Mouse (Mus musculus): ENCODE measurements around the gene Eif4e2. TPM values are rescaled to one million over a fixed set of nuclear protein-coding genes. Genes with fewer than 3 reads are reported as not detected.

The Eif4e2 gene
- polyA plus RNA-seq, 1 experiment from 2014 or later: 118 TPM

GRCm38 (mm10) chr1:87245929-87246815 lies 32.5 kb downstream of the Eif4e2 start:
- no peak overlapping the region for H3K9ac ChIP-seq (replicated peaks; ENCODE audit: low read depth)

GRCm38 (mm10) chr1:87252040-87252609 lies 38.4 kb downstream of the Eif4e2 start:
- ATAC-seq: no peak
- no peak overlapping the region for H3K9ac ChIP-seq (replicated peaks; ENCODE audit: low read depth)
- no peaks in the 10 kb centered on the region for H3K36me3 ChIP-seq (ENCODE audit: insufficient read depth, low read length)
- H3K9me3 ChIP-seq (ENCODE audit: low read length): no peaks in the 10 kb centered on the region
- H3K4me1 ChIP-seq (ENCODE audit: insufficient read depth, low read depth, low read length): no peaks in the 10 kb centered on the region
- no peak for TF ChIP-seq CTCF (IDR thresholded peaks at IDR 0.05)
- TF ChIP-seq EP300 (IDR thresholded peaks at IDR 0.05): no peak
- 54% methylated on average over 5 of the region's 5 CpGs for WGBS
- no peaks in the 10 kb centered on the region for H3K27me3 ChIP-seq (replicated peaks; ENCODE audit: insufficient read depth, low read length)
- H3K4me2 ChIP-seq (replicated peaks; ENCODE audit: low read depth, low read length): no peak overlapping the region
- H3K4me3 ChIP-seq (ENCODE audit: low read depth, low read length): no peak overlapping the region
- H3K27ac ChIP-seq (ENCODE audit: low read length): no peak overlapping the region
- no peak for DNase-seq (ENCODE audit: low spot score)

More at GRCm38 (mm10) chr1:87245929-87246815, 32.5 kb downstream of the Eif4e2 start:
- Histone ChIP-seq H3K4me3 (ENCODE audit: low read depth, low read length) (no peak overlapping the region), H3K9me3 (ENCODE audit: low read length) (no peaks in the 10 kb centered on the region), H3K27ac (ENCODE audit: low read length) (no peak overlapping the region), H3K36me3 (ENCODE audit: insufficient read depth, low read length) (no peaks in the 10 kb centered on the region), H3K4me2 (replicated peaks; ENCODE audit: low read depth, low read length) (no peak overlapping the region), H3K27me3 (replicated peaks; ENCODE audit: insufficient read depth, low read length) (no peaks in the 10 kb centered on the region), H3K4me1 (ENCODE audit: insufficient read depth, low read depth, low read length) (no peaks in the 10 kb centered on the region)
- DNase-seq (ENCODE audit: low spot score) (peak; percentile 67), ATAC-seq (peak; percentile 80)
- WGBS: 26% methylated on average over 22 of the region's 22 CpGs
- TF ChIP-seq EP300 (IDR thresholded peaks at IDR 0.05): no peak
- peak; percentile 90 for TF ChIP-seq CTCF (IDR thresholded peaks at IDR 0.05)

GRCm38 (mm10) chr1:87255173-87255572 lies 41.5 kb downstream of the Eif4e2 start:
- no peaks in the 10 kb centered on the region for H3K4me1 ChIP-seq (ENCODE audit: insufficient read depth, low read depth, low read length)
- no peak overlapping the region for H3K4me3 ChIP-seq (ENCODE audit: low read depth, low read length)
- ATAC-seq (no peak), DNase-seq (ENCODE audit: low spot score) (no peak)
- no peak overlapping the region for H3K4me2 ChIP-seq (replicated peaks; ENCODE audit: low read depth, low read length)
- H3K9me3 ChIP-seq (ENCODE audit: low read length): no peaks in the 10 kb centered on the region
- H3K9ac ChIP-seq (replicated peaks; ENCODE audit: low read depth): no peak overlapping the region
- WGBS: 49% methylated on average over 4 of the region's 4 CpGs
- H3K27me3 ChIP-seq (replicated peaks; ENCODE audit: insufficient read depth, low read length): peaks cover 17% of the 10 kb centered on the region
- no peak overlapping the region for H3K27ac ChIP-seq (ENCODE audit: low read length)
- H3K36me3 ChIP-seq (ENCODE audit: insufficient read depth, low read length): no peaks in the 10 kb centered on the region
- TF ChIP-seq CTCF (IDR thresholded peaks at IDR 0.05): no peak
- no peak for TF ChIP-seq EP300 (IDR thresholded peaks at IDR 0.05)

DNA sequence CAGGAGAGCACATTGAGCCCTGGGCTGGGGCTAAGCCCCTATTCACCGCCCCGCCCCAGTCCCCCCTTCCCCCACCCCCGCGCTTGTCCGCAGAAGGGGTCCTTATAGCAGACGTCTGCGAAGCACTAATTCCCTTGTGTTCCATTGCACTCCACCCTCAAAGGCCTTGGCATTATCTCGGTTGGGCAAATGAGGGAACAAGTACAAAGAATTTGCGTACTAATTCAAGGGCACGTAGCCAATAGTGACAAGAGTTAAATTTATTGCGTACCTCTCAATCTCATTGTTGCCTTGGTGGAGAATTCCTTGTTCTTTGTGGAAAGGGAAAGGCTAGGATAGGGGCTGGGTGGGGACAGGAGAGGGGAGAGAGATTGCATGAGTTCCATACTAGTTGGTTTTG lies 44.0 kb downstream of the Eif4e2 start:
- Histone ChIP-seq H3K9me3 (ENCODE audit: low read length) (no peaks in the 10 kb centered on the region), H3K27ac (ENCODE audit: low read length) (no peak overlapping the region), H3K4me1 (ENCODE audit: insufficient read depth, low read depth, low read length) (no peaks in the 10 kb centered on the region), H3K27me3 (replicated peaks; ENCODE audit: insufficient read depth, low read length) (peaks cover 30% of the 10 kb centered on the region), H3K9ac (replicated peaks; ENCODE audit: low read depth) (no peak overlapping the region), H3K4me2 (replicated peaks; ENCODE audit: low read depth, low read length) (no peak overlapping the region), H3K4me3 (ENCODE audit: low read depth, low read length) (no peak overlapping the region), H3K36me3 (ENCODE audit: insufficient read depth, low read length) (no peaks in the 10 kb centered on the region)
- DNase-seq (ENCODE audit: low spot score): no peak
- ATAC-seq: no peak
- TF ChIP-seq CTCF (IDR thresholded peaks at IDR 0.05): no peak
- no peak for TF ChIP-seq EP300 (IDR thresholded peaks at IDR 0.05)
- WGBS: 27% methylated on average over 11 of the region's 11 CpGs

- no peak overlapping the region for H3K9ac ChIP-seq (replicated peaks; ENCODE audit: low read depth)
- WGBS: 20% methylated on average over 14 of the region's 14 CpGs
- no peak overlapping the region for H3K4me2 ChIP-seq (replicated peaks; ENCODE audit: low read depth, low read length)
- H3K4me3 ChIP-seq (ENCODE audit: low read depth, low read length): no peak overlapping the region
- peaks cover 37% of the 10 kb centered on the region for H3K27me3 ChIP-seq (replicated peaks; ENCODE audit: insufficient read depth, low read length)
- H3K36me3 ChIP-seq (ENCODE audit: insufficient read depth, low read length): no peaks in the 10 kb centered on the region
- TF ChIP-seq CTCF (IDR thresholded peaks at IDR 0.05) (peak; percentile 42), EP300 (IDR thresholded peaks at IDR 0.05) (no peak)
- H3K4me1 ChIP-seq (ENCODE audit: insufficient read depth, low read depth, low read length): no peaks in the 10 kb centered on the region
- ATAC-seq (no peak), DNase-seq (ENCODE audit: low spot score) (peak; percentile 13)
- no peaks in the 10 kb centered on the region for H3K9me3 ChIP-seq (ENCODE audit: low read length)
- no peak overlapping the region for H3K27ac ChIP-seq (ENCODE audit: low read length)
Measured at GRCm38 (mm10) chr1:87258484-87258883, 44.8 kb downstream of the Eif4e2 start.

GRCm38 (mm10) chr1:87259316-87259715 lies 45.6 kb downstream of the Eif4e2 start:
- Histone ChIP-seq H3K27me3 (replicated peaks; ENCODE audit: insufficient read depth, low read length) (peaks cover 43% of the 10 kb centered on the region), H3K9ac (replicated peaks; ENCODE audit: low read depth) (no peak overlapping the region), H3K27ac (ENCODE audit: low read length) (no peak overlapping the region), H3K4me2 (replicated peaks; ENCODE audit: low read depth, low read length) (no peak overlapping the region), H3K9me3 (ENCODE audit: low read length) (no peaks in the 10 kb centered on the region), H3K36me3 (ENCODE audit: insufficient read depth, low read length) (no peaks in the 10 kb centered on the region), H3K4me1 (ENCODE audit: insufficient read depth, low read depth, low read length) (0 out of 2 replicates have a peak, but pooled peaks cover 4% of the 10 kb centered on the region), H3K4me3 (ENCODE audit: low read depth, low read length) (no peak overlapping the region)
- WGBS: 73% methylated on average over 2 of the region's 2 CpGs
- ATAC-seq (no peak), DNase-seq (ENCODE audit: low spot score) (no peak)
- TF ChIP-seq CTCF (IDR thresholded peaks at IDR 0.05): no peak
- TF ChIP-seq EP300 (IDR thresholded peaks at IDR 0.05): no peak
